Mouse (Mus musculus) cortical plate, adult 2 months (tissue): ENCODE measurements around the gene BC030499. TPM values are rescaled to one million over a fixed set of nuclear protein-coding genes. Genes with fewer than 3 reads are reported as not detected.

Experiments
- H3K27ac ChIP-seq: fragments of 200-500 bp; 2 replicates; pipeline ENCODE4 v1.5.1; 2012; ENCODE audit warnings: low read length, control low read depth, inconsistent platforms; ENCODE audit not compliant: insufficient read depth
- H3K4me1 ChIP-seq: fragments of 200-500 bp; 2 replicates; pipeline ENCODE4 v1.6.1; 2011; ENCODE audit warnings: low read length; ENCODE audit not compliant: control insufficient read depth, insufficient read depth
- H3K4me3 ChIP-seq: fragments of 200-500 bp; 2 replicates; pipeline ENCODE4 v1.5.1; 2011; ENCODE audit warnings: mild to moderate bottlenecking, low read length, control low read depth; ENCODE audit not compliant: insufficient read depth
- CTCF ChIP-seq: fragments of 200-500 bp; IDR thresholded peaks from 2 replicates; pipeline ENCODE4 v1.5.1; 2011; ENCODE audit warnings: mild to moderate bottlenecking, control low read depth, low read length; ENCODE audit not compliant: insufficient read depth; ENCODE audit errors: extremely low read depth
- POLR2A ChIP-seq: fragments of 200-500 bp; IDR thresholded peaks from 2 replicates; pipeline ENCODE4 v1.6.1; 2011; ENCODE audit warnings: mild to moderate bottlenecking, low read length, control low read depth; ENCODE audit not compliant: insufficient read depth; ENCODE audit errors: extremely low read depth
- polyA plus RNA-seq: library from polyadenylated mRNA; depleted of rRNA; stranded (reverse); fragments of >200 nt; gene quantifications from 2 replicates; pipeline ENCODE4 v1.2.3, GENCODE M21; 2012

The BC030499 gene
- polyA plus RNA-seq, 1 experiment = 31.8 TPM

GRCm38 (mm10) chr11:78300917-78301316 lies 10.3 kb downstream of the BC030499 start:
- TF ChIP-seq POLR2A (no peak), CTCF (no peak)
- no peak overlapping the region for H3K27ac ChIP-seq

DNA sequence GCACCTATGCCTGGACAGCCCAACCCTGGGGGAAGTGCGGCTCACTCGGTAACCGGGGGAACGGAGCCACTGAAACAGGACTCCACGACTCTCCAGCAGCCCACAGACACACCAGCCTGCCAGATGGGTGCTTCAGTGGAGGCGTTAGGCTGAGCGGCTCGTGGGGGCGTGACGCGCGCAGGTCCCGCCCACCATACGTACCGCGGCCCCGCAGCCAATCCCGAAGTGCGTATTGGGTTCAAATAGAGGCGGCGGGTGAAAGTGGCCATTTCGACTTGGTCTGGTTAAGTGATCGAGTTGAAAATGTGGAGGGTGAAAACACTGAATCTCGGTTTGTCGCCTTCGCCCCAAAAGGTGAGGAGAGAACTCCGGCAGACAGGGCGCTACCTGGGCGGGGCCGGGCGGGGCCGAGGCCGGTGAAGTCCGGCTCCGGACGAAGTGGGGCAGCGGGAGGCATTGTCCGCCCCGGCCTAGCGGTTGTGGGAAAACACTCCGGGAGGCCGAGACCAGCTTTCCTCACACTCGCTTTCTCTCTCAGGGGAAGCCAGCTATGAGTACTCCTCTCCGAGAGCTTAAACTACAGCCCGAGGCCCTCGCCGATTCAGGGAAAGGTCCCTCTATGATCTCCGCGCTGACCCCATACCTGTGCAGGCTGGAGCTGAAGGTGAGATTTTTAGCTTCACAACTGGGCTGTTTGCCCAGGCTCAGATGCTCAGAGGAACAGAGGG lies 10.9 kb downstream of the BC030499 start, which contains the start of gene Spag5:
Spag5 (plus strand) TSS at position 173 of the 728 bp plus-strand sequence.
- Histone ChIP-seq H3K4me3 (peak within 1 kb of the TSS; percentile 3), H3K27ac (no peak within 1 kb of the TSS)
- no peak for TF ChIP-seq CTCF
- TF ChIP-seq POLR2A = peak; percentile 63; the same call in 1 of the 2 replicates

More at GRCm38 (mm10) chr11:78300917-78301316, 10.3 kb downstream of the BC030499 start:
- Histone ChIP-seq H3K4me3 (peak overlapping the region; percentile 3), H3K4me1 (no peaks in the 10 kb centered on the region)

GRCm38 (mm10) chr11:78305272-78305671 lies 14.6 kb downstream of the BC030499 start:
- no peak overlapping the region for H3K4me3 ChIP-seq
- TF ChIP-seq POLR2A = no peak
- no peak for TF ChIP-seq CTCF
- H3K4me1 ChIP-seq = no peaks in the 10 kb centered on the region
- no peak overlapping the region for H3K27ac ChIP-seq

More for the DNA sequence above, 10.9 kb downstream of the BC030499 start, which contains the start of gene Spag5:
- no peaks in the 10 kb centered on the region for H3K4me1 ChIP-seq

- H3K4me3 ChIP-seq = no peak overlapping the region
- H3K27ac ChIP-seq = no peak overlapping the region
- no peak for TF ChIP-seq CTCF
- no peak for TF ChIP-seq POLR2A
- H3K4me1 ChIP-seq = no peaks in the 10 kb centered on the region
These were observed 20.3 kb downstream of the BC030499 start for GRCm38 (mm10) chr11:78310861-78311511.

GRCm38 (mm10) chr11:78313662-78314061 lies 23.0 kb downstream of the BC030499 start:
- Histone ChIP-seq H3K27ac (no peak overlapping the region), H3K4me3 (no peak overlapping the region), H3K4me1 (0 out of 2 replicates have a peak, but pooled peaks cover 1% of the 10 kb centered on the region)
- TF ChIP-seq POLR2A (no peak), CTCF (no peak)

DNA sequence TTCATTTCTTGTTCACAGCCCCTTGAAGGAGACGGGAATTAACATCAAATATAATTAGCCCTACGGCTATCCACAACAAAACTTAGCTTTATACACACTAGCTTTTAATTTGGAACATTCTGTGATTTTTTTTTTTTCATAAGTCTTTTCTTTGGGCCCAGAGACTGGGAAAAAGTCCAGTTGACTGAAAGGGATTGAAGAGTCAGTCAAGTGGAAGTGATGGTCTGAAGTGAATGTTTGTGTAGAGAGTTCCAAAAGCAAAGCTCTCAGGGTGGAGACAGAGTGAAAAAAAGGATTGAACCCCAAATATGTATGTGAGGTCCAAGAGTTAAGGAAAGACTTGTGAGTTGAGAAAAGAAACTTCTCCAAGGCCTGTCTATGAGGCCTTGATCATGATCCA lies 27.8 kb downstream of the BC030499 start:
- H3K4me3 ChIP-seq = no peak overlapping the region
- TF ChIP-seq CTCF (no peak), POLR2A (no peak)
- 0 out of 2 replicates have a peak overlapping the region, but pooled peaks have one; percentile 24 for H3K27ac ChIP-seq
- H3K4me1 ChIP-seq = 0 out of 2 replicates have a peak, but pooled peaks cover 1% of the 10 kb centered on the region

GRCm38 (mm10) chr11:78322076-78322831 lies 31.6 kb downstream of the BC030499 start:
- Histone ChIP-seq H3K4me1 (0 out of 2 replicates have a peak, but pooled peaks cover 1% of the 10 kb centered on the region), H3K4me3 (peak overlapping the region; percentile 36)
- TF ChIP-seq POLR2A (0 out of 2 replicates have a peak, but pooled peaks have one; percentile 6), CTCF (no peak)

DNA sequence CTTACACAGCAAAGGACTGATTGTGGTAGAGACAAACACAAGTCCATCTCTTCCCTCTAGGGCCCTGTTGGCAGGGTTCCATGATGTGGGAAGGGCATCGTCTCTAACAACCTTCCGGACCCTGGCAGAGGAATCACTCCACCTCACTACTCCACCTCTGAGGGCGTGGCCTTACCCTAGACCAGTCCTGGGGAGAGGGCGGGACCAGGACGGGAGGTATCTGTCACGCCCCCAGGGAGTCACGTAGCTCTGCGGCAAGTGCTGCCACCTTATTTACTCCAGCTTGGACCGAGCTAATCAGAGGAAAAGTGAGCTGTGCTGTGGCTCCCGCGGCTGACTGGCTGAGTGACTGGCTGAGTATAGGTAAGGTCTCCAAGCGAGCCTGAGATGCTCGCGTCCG lies 32.2 kb downstream of the BC030499 start, which contains the start of gene Aldoc:
Aldoc (plus strand) TSS at position 109 of the 400 bp plus-strand sequence.
- peak within 1 kb of the TSS; percentile 36 for H3K4me3 ChIP-seq
- H3K27ac ChIP-seq = peak within 1 kb of the TSS; percentile 74
- H3K4me1 ChIP-seq = no peaks in the 10 kb centered on the region
- peak; percentile 80 for TF ChIP-seq POLR2A
- TF ChIP-seq CTCF = no peak

More at GRCm38 (mm10) chr11:78322076-78322831, 31.6 kb downstream of the BC030499 start:
- 0 out of 2 replicates have a peak overlapping the region, but pooled peaks have one; percentile 27 for H3K27ac ChIP-seq

- TF ChIP-seq CTCF (no peak), POLR2A (no peak)
- H3K4me3 ChIP-seq = peak overlapping the region; percentile 36
- peak overlapping the region; percentile 74; the same call in 1 of the 2 replicates for H3K27ac ChIP-seq
- no peaks in the 10 kb centered on the region for H3K4me1 ChIP-seq
These were observed 33.6 kb downstream of the BC030499 start for GRCm38 (mm10) chr11:78324000-78324785.
